Mouse (Mus musculus) liver, embryonic 13.5 days (tissue): ENCODE results near the gene Gp6. TPM values are rescaled to one million over a fixed set of nuclear protein-coding genes. Genes with fewer than 3 reads are reported as not detected.
A peak's percentile ranks its signal among the peaks of the same experiment; 100 is the strongest.

Experiments used
- ATAC-seq: fragments of 200-750 bp; cut with Nextera tagmentation; 2 replicates; pipeline ENCODE4 v1.8.0; 2017; ENCODE audit warnings: low read depth, mild to moderate bottlenecking, moderate number of reproducible peaks, moderate library complexity
- DNase-seq: peaks from one replicate; pipeline ENCODE4 v3.0.0; 2022
- H3K27ac ChIP-seq: fragments of 300-500 bp; sonication (generic); 2 replicates; pipeline ENCODE4 v1.5.1; 2015; ENCODE audit warnings: moderate library complexity, mild to moderate bottlenecking, inconsistent platforms
- H3K27me3 ChIP-seq: fragments of 300-500 bp; sonication (generic); 2 replicates; pipeline ENCODE4 v1.6.1; 2015; ENCODE audit warnings: mild to moderate bottlenecking, inconsistent platforms
- H3K36me3 ChIP-seq: fragments of 300-500 bp; sonication (generic); 2 replicates; pipeline ENCODE4 v1.6.1; 2015; ENCODE audit warnings: mild to moderate bottlenecking, inconsistent platforms
- H3K4me1 ChIP-seq: fragments of 300-500 bp; sonication (generic); replicated peaks from 2 replicates; pipeline ENCODE4 v1.6.1; 2015; ENCODE audit warnings: inconsistent platforms
- H3K4me2 ChIP-seq: fragments of 300-500 bp; sonication (generic); 2 replicates; pipeline ENCODE4 v1.6.1; 2015; ENCODE audit warnings: inconsistent platforms, mild to moderate bottlenecking, moderate library complexity
- H3K4me3 ChIP-seq: fragments of 300-500 bp; sonication (generic); replicated peaks from 2 replicates; pipeline ENCODE4 v1.5.1; 2015; ENCODE audit warnings: mild to moderate bottlenecking, inconsistent platforms
- H3K9ac ChIP-seq: fragments of 300-500 bp; sonication (generic); 2 replicates; pipeline ENCODE4 v1.6.1; 2015; ENCODE audit warnings: mild to moderate bottlenecking, inconsistent platforms
- H3K9me3 ChIP-seq: fragments of 300-500 bp; sonication (generic); replicated peaks from 2 replicates; pipeline ENCODE4 v1.6.1; 2016; ENCODE audit warnings: inconsistent platforms
- WGBS: fragments of 180-500 bp; shearing (Covaris S2); methylation state at CpG from one replicate; pipeline ENCODE4 v1.1.7; 2015; ENCODE audit not compliant: insufficient replicate concordance; 5-methylcytosine and 5-hydroxymethylcytosine counted together
- polyA plus RNA-seq: library from polyadenylated mRNA; unstranded; fragments of >200 nt; fragmentation: Nextera tagmentation; extraction: Ambion mirVana; gene quantifications from 2 replicates; pipeline ENCODE4 v1.2.1, GENCODE M21; 2015

Gp6 gene
- 4.3 and 4.6 TPM in 2 replicates for polyA plus RNA-seq

DNA sequence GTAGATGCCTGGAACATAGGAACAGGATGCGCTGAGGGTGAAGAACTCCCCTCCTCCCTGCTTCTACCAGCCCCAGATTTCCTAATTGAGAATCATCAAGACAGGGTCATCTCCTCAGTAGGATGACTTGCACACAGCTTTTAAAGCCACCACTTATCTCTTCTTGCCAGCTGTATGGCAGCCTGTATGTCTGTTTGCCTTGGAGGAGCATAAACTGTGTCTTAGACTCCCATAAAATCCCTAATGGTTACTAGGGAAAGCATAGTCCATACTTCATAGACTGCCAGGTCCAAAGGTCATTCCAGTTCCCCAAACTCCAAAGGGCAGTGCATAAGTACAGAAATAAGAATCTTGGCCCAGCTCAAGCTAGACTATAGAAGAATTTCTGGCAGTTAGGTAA lies at the start of gene Gp6:
TSS of gene Gp6 (minus strand) at position 15 of the 400 bp plus-strand sequence.
- ATAC-seq (no peak), DNase-seq (no peak)
- Histone ChIP-seq H3K27me3 (no peaks in the 10 kb centered on the region), H3K36me3 (no peaks in the 10 kb centered on the region), H3K4me3 (no peak within 1 kb of the TSS), H3K4me2 (no peak within 1 kb of the TSS), H3K9me3 (no peaks in the 10 kb centered on the region), H3K4me1 (no peaks in the 10 kb centered on the region), H3K27ac (no peak within 1 kb of the TSS), H3K9ac (no peak within 1 kb of the TSS)
- WGBS, result 62% methylated on average over 1 of the region's 1 CpGs

- Histone ChIP-seq H3K9me3 (no peaks in the 10 kb centered on the region), H3K9ac (no peak overlapping the region), H3K4me1 (peaks cover 19% of the 10 kb centered on the region), H3K4me2 (no peak overlapping the region), H3K4me3 (no peak overlapping the region), H3K27me3 (no peaks in the 10 kb centered on the region), H3K36me3 (peaks cover 9% of the 10 kb centered on the region), H3K27ac (no peak overlapping the region)
- ATAC-seq (no peak), DNase-seq (no peak)
- WGBS, result 3% methylated on average over 1 of the region's 1 CpGs
These were observed 49.6 kb upstream of the Gp6 start for GRCm38 (mm10) chr7:4447138-4447537.

GRCm38 (mm10) chr7:4445216-4445791 lies 47.8 kb upstream of the Gp6 start, which contains the start of gene Rdh13:
Gene Rdh13, minus strand, starts transcription at chr7:4445649.
- Histone ChIP-seq H3K4me2 (peak within 1 kb of the TSS; percentile 74), H3K4me1 (peaks cover 14% of the 10 kb centered on the region), H3K36me3 (peaks cover 27% of the 10 kb centered on the region), H3K27ac (peak within 1 kb of the TSS; percentile 66), H3K27me3 (no peaks in the 10 kb centered on the region), H3K9ac (peak within 1 kb of the TSS; percentile 76), H3K9me3 (no peaks in the 10 kb centered on the region), H3K4me3 (peak within 1 kb of the TSS; percentile 79)
- peak; percentile 80 for DNase-seq
- ATAC-seq, result peak; percentile 96
- WGBS, result under 1% methylated on average over 35 of the region's 35 CpGs

DNA sequence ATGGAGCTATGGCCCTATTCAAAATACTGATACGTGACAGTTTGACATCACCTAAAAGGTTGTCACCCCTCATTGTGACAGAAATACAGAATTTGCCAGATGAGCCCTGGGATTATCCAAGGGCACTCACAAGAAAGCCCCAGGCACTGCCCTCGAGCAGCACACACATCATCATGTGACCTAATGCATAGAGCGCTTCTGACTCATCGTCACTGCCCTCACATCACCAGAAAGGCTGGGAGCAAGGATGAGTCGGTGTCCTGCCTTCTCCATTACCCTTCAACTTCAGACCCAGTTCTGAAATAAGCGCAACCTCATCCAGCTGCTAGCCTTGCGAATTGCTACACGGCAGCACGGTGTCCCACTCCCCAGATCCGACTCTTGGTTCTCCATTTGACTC lies 43.0 kb upstream of the Gp6 start:
- Histone ChIP-seq H3K36me3 (peaks cover 55% of the 10 kb centered on the region), H3K4me1 (peaks cover 9% of the 10 kb centered on the region), H3K9me3 (no peaks in the 10 kb centered on the region), H3K27me3 (no peaks in the 10 kb centered on the region), H3K9ac (no peak overlapping the region), H3K4me2 (no peak overlapping the region), H3K4me3 (no peak overlapping the region), H3K27ac (no peak overlapping the region)
- DNase-seq (no peak), ATAC-seq (no peak)
- 79% methylated on average over 10 of the region's 10 CpGs for WGBS

DNA sequence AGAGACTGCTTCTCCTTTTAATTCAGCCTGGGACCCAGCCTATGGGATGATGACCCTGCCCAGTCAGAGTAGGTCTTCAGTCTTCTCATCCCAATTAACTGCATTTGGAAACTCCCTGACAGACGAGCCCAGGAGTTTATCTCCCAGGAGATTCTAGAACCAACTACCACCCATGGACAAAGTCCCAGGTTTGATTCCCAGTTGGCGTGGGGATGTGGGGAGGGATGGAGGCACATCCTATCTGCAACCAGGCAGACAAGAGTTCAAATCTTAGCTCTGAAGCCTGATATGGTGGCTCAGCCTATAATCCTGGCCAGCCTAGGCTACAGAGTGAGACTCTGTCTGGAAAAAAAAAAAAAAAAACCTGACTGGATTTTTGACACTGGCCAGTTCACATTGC lies 40.2 kb upstream of the Gp6 start:
- Histone ChIP-seq H3K4me2 (no peak overlapping the region), H3K9me3 (no peaks in the 10 kb centered on the region), H3K4me3 (no peak overlapping the region), H3K4me1 (no peaks in the 10 kb centered on the region), H3K27me3 (no peaks in the 10 kb centered on the region), H3K9ac (no peak overlapping the region), H3K27ac (no peak overlapping the region), H3K36me3 (peaks cover 75% of the 10 kb centered on the region)
- DNase-seq (no peak), ATAC-seq (no peak)
- WGBS, result 61% methylated on average over 2 of the region's 2 CpGs

GRCm38 (mm10) chr7:4432026-4432425 lies 34.5 kb upstream of the Gp6 start:
- no peak for ATAC-seq
- WGBS, result 75% methylated on average over 8 of the region's 8 CpGs
- H3K36me3 ChIP-seq, result peaks cover 71% of the 10 kb centered on the region

DNA sequence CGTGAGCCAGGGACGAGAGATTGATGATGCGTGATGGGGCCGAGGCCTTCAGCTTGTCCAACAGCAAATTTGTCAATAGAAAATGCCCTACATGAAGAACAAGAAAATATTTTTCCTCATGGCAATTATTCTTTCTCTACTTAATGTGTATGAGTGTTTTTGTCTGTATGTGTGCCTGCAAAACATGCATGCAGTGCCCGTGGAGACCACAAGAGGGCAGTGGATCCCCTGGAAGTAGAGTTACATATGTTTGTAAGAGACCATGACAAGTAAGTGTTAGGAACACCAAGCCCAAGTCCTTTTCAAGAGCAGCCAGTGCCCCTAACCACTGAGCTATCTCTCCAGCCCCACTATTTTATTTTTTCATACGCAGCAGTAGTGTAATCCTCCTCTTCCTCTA lies 34.0 kb upstream of the Gp6 start:
- Histone ChIP-seq H3K4me1 (no peaks in the 10 kb centered on the region), H3K4me2 (no peak overlapping the region), H3K9ac (no peak overlapping the region), H3K36me3 (peaks cover 70% of the 10 kb centered on the region), H3K27ac (no peak overlapping the region), H3K27me3 (no peaks in the 10 kb centered on the region), H3K4me3 (no peak overlapping the region), H3K9me3 (no peaks in the 10 kb centered on the region)
- ATAC-seq (no peak), DNase-seq (peak; percentile 59)
- WGBS, result 67% methylated on average over 6 of the region's 6 CpGs

More at GRCm38 (mm10) chr7:4432026-4432425, 34.5 kb upstream of the Gp6 start:
- DNase-seq, result no peak
- H3K27me3 ChIP-seq, result no peaks in the 10 kb centered on the region
- H3K27ac ChIP-seq, result no peak overlapping the region
- no peak overlapping the region for H3K4me3 ChIP-seq
- no peak overlapping the region for H3K9ac ChIP-seq
- H3K4me2 ChIP-seq, result no peak overlapping the region
- H3K4me1 ChIP-seq, result no peaks in the 10 kb centered on the region
- H3K9me3 ChIP-seq, result no peaks in the 10 kb centered on the region

GRCm38 (mm10) chr7:4430246-4430844 lies 32.8 kb upstream of the Gp6 start:
- ATAC-seq, result no peak
- WGBS, result 77% methylated on average over 9 of the region's 9 CpGs

DNA sequence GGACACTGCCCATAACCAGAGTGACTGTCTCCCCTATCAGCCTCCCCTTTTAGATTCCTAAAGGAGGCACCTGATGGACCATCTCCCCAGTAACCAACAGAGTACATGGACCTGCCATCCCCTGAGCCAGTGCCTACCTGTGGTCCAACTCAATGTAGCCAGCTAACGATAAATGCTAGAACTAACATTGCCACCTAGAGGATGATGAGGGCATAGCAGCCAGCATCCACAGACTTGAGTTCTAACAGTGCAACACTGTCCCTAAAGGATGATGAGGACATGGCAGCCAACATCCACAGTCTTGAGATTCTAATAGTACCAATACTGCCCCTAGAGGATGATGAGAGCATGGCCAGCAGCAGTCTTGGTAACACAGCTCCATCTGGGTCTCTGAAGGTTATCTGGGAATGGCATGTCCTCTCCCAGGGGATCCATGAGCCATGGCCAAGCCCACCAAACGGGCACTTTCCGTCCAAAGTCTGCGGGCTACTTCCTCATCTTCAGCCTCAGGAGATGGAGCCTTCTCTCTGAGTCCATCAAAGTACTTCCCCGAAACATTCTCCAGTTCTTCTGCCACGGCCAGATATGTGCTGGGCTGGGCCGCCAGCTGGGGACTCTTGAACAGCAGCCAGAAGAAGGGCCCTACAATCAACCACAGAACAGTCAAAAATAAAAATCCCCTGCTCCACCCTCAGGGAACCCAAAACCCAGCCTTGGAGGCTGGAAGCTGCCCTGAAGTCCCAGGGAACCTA lies 29.8 kb upstream of the Gp6 start:
- peaks cover 49% of the 10 kb centered on the region for H3K36me3 ChIP-seq
- WGBS, result 44% methylated on average over 7 of the region's 7 CpGs

More at GRCm38 (mm10) chr7:4430246-4430844, 32.8 kb upstream of the Gp6 start:
- H3K9ac ChIP-seq, result no peak overlapping the region
- no peaks in the 10 kb centered on the region for H3K27me3 ChIP-seq
- H3K4me2 ChIP-seq, result no peak overlapping the region
- H3K4me1 ChIP-seq, result no peaks in the 10 kb centered on the region
- H3K4me3 ChIP-seq, result no peak overlapping the region
- peaks cover 65% of the 10 kb centered on the region for H3K36me3 ChIP-seq
- no peaks in the 10 kb centered on the region for H3K9me3 ChIP-seq
- DNase-seq, result no peak
- no peak overlapping the region for H3K27ac ChIP-seq

DNA sequence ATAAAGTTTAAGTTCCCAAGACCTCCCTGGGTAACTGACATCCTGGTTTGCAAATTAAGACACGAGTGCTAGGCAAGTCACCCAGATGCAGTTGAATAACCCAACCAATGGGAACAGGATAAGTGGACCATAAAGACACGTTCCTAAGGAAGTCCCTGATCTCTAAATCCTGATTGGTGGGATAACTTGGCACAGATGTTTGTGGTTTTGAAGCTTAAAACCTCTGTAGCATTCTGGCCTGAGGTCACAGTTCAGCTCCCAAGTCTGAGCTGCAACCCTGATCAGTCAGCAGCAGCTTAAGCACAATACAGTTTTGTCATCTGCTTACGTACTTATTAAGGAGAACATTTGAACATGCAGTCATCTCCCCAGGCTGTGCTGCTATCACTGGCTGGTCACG lies 22.7 kb upstream of the Gp6 start:
- no peak overlapping the region for H3K4me2 ChIP-seq
- no peaks in the 10 kb centered on the region for H3K9me3 ChIP-seq
- WGBS, result 31% methylated on average over 4 of the region's 4 CpGs
- ATAC-seq, result no peak
- no peaks in the 10 kb centered on the region for H3K4me1 ChIP-seq
- no peaks in the 10 kb centered on the region for H3K27me3 ChIP-seq
- H3K36me3 ChIP-seq, result peaks cover 4% of the 10 kb centered on the region; the same call in 1 of the 2 replicates
- H3K4me3 ChIP-seq, result no peak overlapping the region
- H3K9ac ChIP-seq, result no peak overlapping the region
- DNase-seq, result no peak
- H3K27ac ChIP-seq, result no peak overlapping the region

More for the DNA sequence above, 29.8 kb upstream of the Gp6 start:
- Histone ChIP-seq H3K9me3 (no peaks in the 10 kb centered on the region), H3K27me3 (no peaks in the 10 kb centered on the region), H3K9ac (no peak overlapping the region), H3K4me2 (no peak overlapping the region), H3K4me3 (no peak overlapping the region), H3K27ac (no peak overlapping the region), H3K4me1 (no peaks in the 10 kb centered on the region)
- ATAC-seq (peak; percentile 87), DNase-seq (peak; percentile 63)

- no peak overlapping the region for H3K4me3 ChIP-seq
- H3K9me3 ChIP-seq, result no peaks in the 10 kb centered on the region
- no peak overlapping the region for H3K9ac ChIP-seq
- DNase-seq (no peak), ATAC-seq (no peak)
- H3K4me1 ChIP-seq, result no peaks in the 10 kb centered on the region
- H3K27ac ChIP-seq, result no peak overlapping the region
- WGBS, result 64% methylated on average over 6 of the region's 6 CpGs
- H3K27me3 ChIP-seq, result no peaks in the 10 kb centered on the region
- H3K4me2 ChIP-seq, result no peak overlapping the region
- H3K36me3 ChIP-seq, result no peaks in the 10 kb centered on the region
These were observed 22.1 kb upstream of the Gp6 start for GRCm38 (mm10) chr7:4419681-4420080.
